Mouse (Mus musculus) hindbrain, embryonic 14.5 days (tissue): ENCODE results near the gene Tmf1. TPM values are rescaled to one million over a fixed set of nuclear protein-coding genes. Genes with fewer than 3 reads are reported as not detected.

Experiments
- ATAC-seq: fragments of 200-750 bp; cut with Nextera tagmentation; 2 replicates; pipeline ENCODE4 v1.8.0; 2017; ENCODE audit warnings: moderate number of reproducible peaks, mild to moderate bottlenecking, moderate TSS enrichment, moderate library complexity; ENCODE audit not compliant: low FRiP score
- DNase-seq: peaks from one replicate; pipeline ENCODE4 v3.0.0-alpha.2; 2015; ENCODE audit warnings: low spot score
- H3K27ac ChIP-seq: fragments of 300-500 bp; sonication (generic); 2 replicates; pipeline ENCODE4 v1.5.1; 2014; ENCODE audit warnings: mild to moderate bottlenecking, moderate library complexity
- H3K27me3 ChIP-seq: fragments of 300-500 bp; sonication (generic); 2 replicates; pipeline ENCODE4 v1.6.1; 2014; ENCODE audit warnings: mild to moderate bottlenecking, low read length, mixed read lengths; ENCODE audit not compliant: control insufficient read depth, insufficient read depth
- H3K36me3 ChIP-seq: fragments of 300-500 bp; sonication (generic); replicated peaks from 2 replicates; pipeline ENCODE4 v1.6.1; 2014; ENCODE audit not compliant: control insufficient read depth, insufficient read depth
- H3K4me1 ChIP-seq: fragments of 300-500 bp; sonication (generic); replicated peaks from 2 replicates; pipeline ENCODE4 v1.6.1; 2014; ENCODE audit warnings: antibody characterized with exemption, low read length, mixed read lengths; ENCODE audit not compliant: control insufficient read depth, insufficient read depth
- H3K4me2 ChIP-seq: fragments of 300-500 bp; sonication (generic); replicated peaks from 2 replicates; pipeline ENCODE4 v1.6.1; 2014; ENCODE audit warnings: mild to moderate bottlenecking, moderate library complexity
- H3K4me3 ChIP-seq: fragments of 300-500 bp; sonication (generic); replicated peaks from 2 replicates; pipeline ENCODE4 v1.5.1; 2014; ENCODE audit warnings: mild to moderate bottlenecking, low read length
- H3K9ac ChIP-seq: fragments of 300-500 bp; sonication (generic); 2 replicates; pipeline ENCODE4 v1.6.1; 2014
- H3K9me3 ChIP-seq: fragments of 300-500 bp; sonication (generic); 2 replicates; pipeline ENCODE4 v1.6.1; 2016; ENCODE audit warnings: low read length; ENCODE audit not compliant: control insufficient read depth
- WGBS: fragments of 180-500 bp; shearing (Covaris S2); extraction: QIAGEN DNeasy Blood & Tissue Kit; methylation state at CpG from one replicate; pipeline ENCODE4 v1.1.7; 2014; 5-methylcytosine and 5-hydroxymethylcytosine counted together
- polyA plus RNA-seq: library from polyadenylated mRNA; unstranded; fragments of >200 nt; fragmentation: Nextera tagmentation; extraction: Ambion mirVana; gene quantifications from 2 replicates; pipeline ENCODE4 v1.2.1, GENCODE M21; 2014

Gene Tmf1
- 39.8 and 40.5 TPM in 2 replicates for polyA plus RNA-seq

GRCm38 (mm10) chr6:97178491-97179366 lies at the start of gene Tmf1:
Gene Tmf1, minus strand, starts transcription at chr6:97179122.
- peak within 1 kb of the TSS; percentile 83 for H3K27ac ChIP-seq
- peak; percentile 97 for ATAC-seq
- peak within 1 kb of the TSS; percentile 69 for H3K4me3 ChIP-seq
- H3K4me1 ChIP-seq, result peaks cover 15% of the 10 kb centered on the region
- peaks cover 19% of the 10 kb centered on the region for H3K36me3 ChIP-seq
- peak within 1 kb of the TSS; percentile 71 for H3K4me2 ChIP-seq
- H3K27me3 ChIP-seq, result no peaks in the 10 kb centered on the region
- whole genome bisulfite sequencing, result under 1% methylated on average over 66 of the region's 80 CpGs
- DNase-seq, result peak; percentile 97
- peak within 1 kb of the TSS; percentile 87 for H3K9ac ChIP-seq
- no peaks in the 10 kb centered on the region for H3K9me3 ChIP-seq

GRCm38 (mm10) chr6:97227067-97227847 lies 48.3 kb upstream of the Tmf1 start:
- Histone ChIP-seq H3K4me1 (peaks cover 5% of the 10 kb centered on the region; the same call in 1 of the 2 replicates), H3K27ac (no peak overlapping the region), H3K9ac (no peak overlapping the region), H3K27me3 (no peaks in the 10 kb centered on the region), H3K4me3 (no peak overlapping the region), H3K36me3 (peaks cover 29% of the 10 kb centered on the region), H3K9me3 (no peaks in the 10 kb centered on the region), H3K4me2 (no peak overlapping the region)
- WGBS, result 97% methylated on average over 9 of the region's 9 CpGs
- no peak for ATAC-seq
- no peak for DNase-seq

GRCm38 (mm10) chr6:97226083-97226491 lies 47.2 kb upstream of the Tmf1 start:
- Histone ChIP-seq H3K36me3 (peaks cover 17% of the 10 kb centered on the region), H3K27ac (peak overlapping the region; percentile 66), H3K9me3 (no peaks in the 10 kb centered on the region), H3K27me3 (no peaks in the 10 kb centered on the region), H3K4me3 (no peak overlapping the region), H3K4me2 (no peak overlapping the region), H3K4me1 (peaks cover 5% of the 10 kb centered on the region), H3K9ac (no peak overlapping the region)
- no peak for DNase-seq
- 19% methylated on average over 1 of the region's 1 CpGs for WGBS
- peak; percentile 51; the same call in 1 of the 2 replicates for ATAC-seq

- Histone ChIP-seq H3K4me2 (no peak overlapping the region), H3K27me3 (no peaks in the 10 kb centered on the region), H3K27ac (no peak overlapping the region), H3K4me3 (no peak overlapping the region), H3K4me1 (peaks cover 5% of the 10 kb centered on the region), H3K36me3 (peaks cover 2% of the 10 kb centered on the region), H3K9me3 (no peaks in the 10 kb centered on the region), H3K9ac (no peak overlapping the region)
- WGBS, result 92% methylated on average over 8 of the region's 8 CpGs
- ATAC-seq (no peak), DNase-seq (no peak)
Measured at GRCm38 (mm10) chr6:97224505-97224904, 45.6 kb upstream of the Tmf1 start.

- Histone ChIP-seq H3K36me3 (no peaks in the 10 kb centered on the region; the same call in 1 of the 2 replicates), H3K4me2 (no peak overlapping the region), H3K9ac (no peak overlapping the region), H3K4me1 (peaks cover 5% of the 10 kb centered on the region), H3K27ac (no peak overlapping the region), H3K9me3 (no peaks in the 10 kb centered on the region), H3K27me3 (no peaks in the 10 kb centered on the region), H3K4me3 (no peak overlapping the region)
- ATAC-seq (no peak), DNase-seq (no peak)
- WGBS, result 81% methylated on average over 4 of the region's 4 CpGs
Measured at GRCm38 (mm10) chr6:97223566-97223965, 44.6 kb upstream of the Tmf1 start.

- ATAC-seq, result no peak
Measured at GRCm38 (mm10) chr6:97222931-97223467, 44.1 kb upstream of the Tmf1 start.

GRCm38 (mm10) chr6:97222321-97222720 lies 43.4 kb upstream of the Tmf1 start:
- 60% methylated on average over 6 of the region's 6 CpGs for WGBS
- H3K27ac ChIP-seq, result no peak overlapping the region
- no peak for ATAC-seq

More at GRCm38 (mm10) chr6:97222931-97223467, 44.1 kb upstream of the Tmf1 start:
- Histone ChIP-seq H3K9me3 (no peaks in the 10 kb centered on the region), H3K4me2 (no peak overlapping the region), H3K36me3 (no peaks in the 10 kb centered on the region; the same call in 1 of the 2 replicates), H3K27me3 (no peaks in the 10 kb centered on the region), H3K4me3 (no peak overlapping the region), H3K9ac (no peak overlapping the region), H3K4me1 (peaks cover 5% of the 10 kb centered on the region), H3K27ac (no peak overlapping the region)
- 81% methylated on average over 5 of the region's 5 CpGs for whole genome bisulfite sequencing
- DNase-seq, result no peak

GRCm38 (mm10) chr6:97221205-97222025 lies 42.5 kb upstream of the Tmf1 start:
- no peaks in the 10 kb centered on the region for H3K36me3 ChIP-seq
- H3K4me1 ChIP-seq, result peaks cover 7% of the 10 kb centered on the region
- no peaks in the 10 kb centered on the region for H3K9me3 ChIP-seq
- H3K4me3 ChIP-seq, result no peak overlapping the region
- H3K4me2 ChIP-seq, result no peak overlapping the region
- no peaks in the 10 kb centered on the region for H3K27me3 ChIP-seq
- H3K9ac ChIP-seq, result no peak overlapping the region
- DNase-seq (no peak), ATAC-seq (no peak)
- H3K27ac ChIP-seq, result no peak overlapping the region
- WGBS, result 68% methylated on average over 15 of the region's 15 CpGs

More at GRCm38 (mm10) chr6:97222321-97222720, 43.4 kb upstream of the Tmf1 start:
- Histone ChIP-seq H3K9ac (no peak overlapping the region), H3K4me1 (peaks cover 5% of the 10 kb centered on the region), H3K4me3 (no peak overlapping the region), H3K9me3 (no peaks in the 10 kb centered on the region), H3K4me2 (no peak overlapping the region), H3K27me3 (no peaks in the 10 kb centered on the region), H3K36me3 (no peaks in the 10 kb centered on the region; the same call in 1 of the 2 replicates)
- no peak for DNase-seq
